Mouse (Mus musculus): ENCODE data around the gene Prss50. TPM values are rescaled to one million over a fixed set of nuclear protein-coding genes. Genes with fewer than 3 reads are reported as not detected.

Gene Prss50
- polyA plus RNA-seq, 1 experiment from 2014 or later, result 0.33 TPM

DNA sequence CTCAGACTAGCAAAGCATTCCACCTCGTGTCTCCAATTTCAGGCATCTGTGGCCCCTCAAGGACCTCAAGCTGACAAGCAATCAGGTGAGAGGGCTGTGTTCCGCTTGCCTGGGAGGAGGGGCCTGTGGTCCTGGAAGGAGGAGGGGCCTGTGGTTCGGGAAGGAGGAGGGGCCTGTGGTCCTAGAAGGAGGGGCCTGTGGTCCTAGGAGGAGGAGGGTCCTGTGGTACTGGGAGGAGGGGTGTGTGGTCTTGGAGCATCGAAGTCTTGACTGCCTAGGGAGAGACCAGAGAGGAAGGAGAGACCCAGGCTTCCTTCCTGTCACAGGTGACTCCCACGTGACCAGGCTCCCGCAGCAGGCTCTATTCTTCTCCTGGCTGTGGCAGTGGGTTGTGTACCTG, 38.8 kb downstream of the Prss50 start:
- Histone ChIP-seq H3K9ac (ENCODE audit: low read depth, low read length) (no peak overlapping the region), H3K27me3 (ENCODE audit: insufficient read depth, low read length) (no peaks in the 10 kb centered on the region), H3K4me1 (replicated peaks; ENCODE audit: insufficient read depth, low read length) (peaks cover 6% of the 10 kb centered on the region), H3K4me3 (replicated peaks; ENCODE audit: low read depth, low read length) (no peak overlapping the region), H3K27ac (no peak overlapping the region), H3K36me3 (ENCODE audit: insufficient read depth, low read length) (0 out of 2 replicates have a peak, but pooled peaks cover 5% of the 10 kb centered on the region), H3K4me2 (ENCODE audit: low read length) (peak overlapping the region; percentile 37), H3K9me3 (replicated peaks; ENCODE audit: low read length) (no peaks in the 10 kb centered on the region)
- ATAC-seq (replicated peaks; ENCODE audit: low FRiP score, low read depth), result peak; percentile 27
- no peak for TF ChIP-seq CTCF (IDR thresholded peaks at IDR 0.05; ENCODE audit: low read depth)
- 8% methylated on average over 6 of the region's 6 CpGs for WGBS
- DNase-seq (ENCODE audit: low spot score), result peak; percentile 19

DNA sequence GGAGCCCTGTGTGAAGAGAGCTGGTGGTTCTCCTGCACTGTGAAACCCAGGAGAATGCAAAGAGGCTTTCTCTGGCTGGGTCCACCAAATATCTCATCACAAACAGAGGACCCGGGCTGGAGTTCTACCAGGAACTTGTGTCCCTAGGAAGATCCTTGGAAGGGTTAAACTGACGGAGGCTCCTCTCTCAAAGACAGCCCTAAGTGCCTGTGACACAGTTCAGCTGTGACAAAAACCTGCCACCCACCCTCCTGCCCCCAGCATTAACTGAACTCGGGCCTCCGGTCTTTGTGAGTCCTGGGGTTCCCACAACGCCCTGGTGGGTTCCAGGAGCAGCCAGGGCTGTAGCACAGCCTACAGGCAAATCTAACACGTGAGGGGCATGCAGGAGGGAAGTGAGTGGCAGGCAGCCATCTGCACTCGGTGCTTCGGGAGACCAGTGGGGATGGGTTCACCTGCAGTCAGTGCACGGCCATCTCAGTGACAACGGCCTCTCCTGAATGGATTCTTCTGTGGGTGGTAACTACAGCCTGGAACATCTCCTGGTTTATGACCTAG, 41.8 kb downstream of the Prss50 start:
- no peaks in the 10 kb centered on the region for H3K27me3 ChIP-seq (ENCODE audit: insufficient read depth, low read length)
- ATAC-seq (replicated peaks; ENCODE audit: low FRiP score, low read depth), result no peak

DNA sequence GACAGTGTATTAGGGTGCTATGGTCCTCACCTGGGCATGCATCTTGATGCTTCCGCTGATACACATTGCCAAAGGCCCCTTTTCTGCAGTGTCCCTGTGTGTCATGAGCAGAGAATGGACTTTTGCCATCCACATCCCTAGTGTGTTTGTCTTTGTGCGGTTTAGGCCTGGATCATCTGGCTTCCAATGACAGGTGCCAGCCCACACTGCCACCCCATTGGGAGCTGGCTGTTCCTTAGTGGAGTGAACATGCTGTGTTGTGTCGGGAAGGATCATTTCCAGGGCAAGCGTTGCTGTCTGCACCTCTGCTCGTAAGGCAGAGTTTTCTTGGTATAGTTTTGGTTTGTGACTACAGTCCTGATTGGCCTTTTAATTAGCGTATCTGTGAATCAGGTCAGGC, 43.4 kb downstream of the Prss50 start:
- Histone ChIP-seq H3K4me1 (replicated peaks; ENCODE audit: insufficient read depth, low read length) (peaks cover 4% of the 10 kb centered on the region), H3K9me3 (replicated peaks; ENCODE audit: low read length) (no peaks in the 10 kb centered on the region), H3K36me3 (ENCODE audit: insufficient read depth, low read length) (0 out of 2 replicates have a peak, but pooled peaks cover 5% of the 10 kb centered on the region), H3K27ac (no peak overlapping the region), H3K4me2 (ENCODE audit: low read length) (no peak overlapping the region), H3K9ac (ENCODE audit: low read depth, low read length) (no peak overlapping the region), H3K27me3 (ENCODE audit: insufficient read depth, low read length) (no peaks in the 10 kb centered on the region), H3K4me3 (replicated peaks; ENCODE audit: low read depth, low read length) (no peak overlapping the region)
- 94% methylated on average over 6 of the region's 6 CpGs for WGBS
- TF ChIP-seq CTCF (IDR thresholded peaks at IDR 0.05; ENCODE audit: low read depth), result no peak
- no peak for ATAC-seq (replicated peaks; ENCODE audit: low FRiP score, low read depth)
- DNase-seq (ENCODE audit: low spot score), result no peak

More for the DNA sequence above, 41.8 kb downstream of the Prss50 start:
- Histone ChIP-seq H3K27ac (no peak overlapping the region), H3K4me2 (ENCODE audit: low read length) (no peak overlapping the region), H3K4me1 (replicated peaks; ENCODE audit: insufficient read depth, low read length) (peaks cover 6% of the 10 kb centered on the region), H3K9ac (ENCODE audit: low read depth, low read length) (no peak overlapping the region), H3K9me3 (replicated peaks; ENCODE audit: low read length) (no peaks in the 10 kb centered on the region), H3K36me3 (ENCODE audit: insufficient read depth, low read length) (0 out of 2 replicates have a peak, but pooled peaks cover 5% of the 10 kb centered on the region), H3K4me3 (replicated peaks; ENCODE audit: low read depth, low read length) (no peak overlapping the region)
- WGBS, result 44% methylated on average over 10 of the region's 10 CpGs
- TF ChIP-seq CTCF (IDR thresholded peaks at IDR 0.05; ENCODE audit: low read depth), result no peak
- DNase-seq (ENCODE audit: low spot score), result no peak

DNA sequence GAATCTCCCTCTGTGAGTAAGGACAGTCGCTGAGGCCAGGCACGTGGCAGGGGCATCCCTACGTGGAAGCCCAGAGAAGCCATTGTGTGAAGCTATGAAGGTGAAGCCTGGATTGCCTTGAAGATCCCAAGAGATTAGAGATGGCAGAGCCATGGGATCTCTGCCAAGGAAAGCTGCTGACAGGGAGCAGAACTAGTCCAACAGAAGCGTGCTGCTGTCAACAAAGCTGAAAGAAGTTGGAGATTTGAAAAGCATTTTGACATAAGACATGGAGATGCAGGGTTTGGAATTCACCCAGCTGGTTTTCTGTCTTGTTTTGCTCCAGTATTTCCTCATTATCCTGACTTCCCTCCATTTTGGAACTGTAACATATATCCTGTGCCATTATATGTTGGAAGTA, 44.5 kb downstream of the Prss50 start:
- Histone ChIP-seq H3K4me1 (replicated peaks; ENCODE audit: insufficient read depth, low read length) (no peaks in the 10 kb centered on the region), H3K4me2 (ENCODE audit: low read length) (no peak overlapping the region), H3K9ac (ENCODE audit: low read depth, low read length) (no peak overlapping the region), H3K27me3 (ENCODE audit: insufficient read depth, low read length) (no peaks in the 10 kb centered on the region), H3K36me3 (ENCODE audit: insufficient read depth, low read length) (0 out of 2 replicates have a peak, but pooled peaks cover 5% of the 10 kb centered on the region), H3K4me3 (replicated peaks; ENCODE audit: low read depth, low read length) (no peak overlapping the region), H3K27ac (no peak overlapping the region), H3K9me3 (replicated peaks; ENCODE audit: low read length) (no peaks in the 10 kb centered on the region)
- 84% methylated on average over 4 of the region's 4 CpGs for WGBS
- no peak for TF ChIP-seq CTCF (IDR thresholded peaks at IDR 0.05; ENCODE audit: low read depth)
- ATAC-seq (replicated peaks; ENCODE audit: low FRiP score, low read depth) (no peak), DNase-seq (ENCODE audit: low spot score) (no peak)

DNA sequence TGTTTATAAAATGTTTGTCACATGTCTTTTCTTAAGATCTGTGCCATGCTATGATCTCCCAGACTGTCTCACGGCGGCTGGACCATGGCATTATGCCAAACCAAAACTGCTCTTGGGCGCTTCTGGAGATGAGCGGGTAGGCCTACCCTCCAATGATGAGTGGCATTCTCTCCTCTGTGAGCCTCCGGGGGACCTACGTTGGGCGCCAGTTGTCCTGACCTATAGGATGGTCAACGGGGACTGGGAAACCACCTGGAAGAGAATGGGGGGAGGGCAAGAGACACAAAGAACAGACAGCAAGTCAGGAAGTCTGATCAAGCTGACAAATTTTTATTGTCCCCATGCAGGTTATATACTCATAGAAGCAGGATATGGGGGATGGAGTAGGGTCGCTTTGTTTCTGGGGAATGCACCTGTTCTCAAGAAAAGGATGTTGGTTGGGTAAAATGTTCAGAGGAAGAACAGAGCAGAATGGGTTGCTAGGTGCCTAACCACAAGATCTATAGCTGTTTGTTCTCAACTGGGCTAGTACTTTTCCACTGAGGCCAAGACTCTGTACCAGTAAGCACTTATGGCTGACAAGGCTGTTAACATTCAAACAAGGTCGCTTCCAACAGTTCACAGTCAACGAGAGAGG, 49.6 kb downstream of the Prss50 start:
- no peak for TF ChIP-seq CTCF (IDR thresholded peaks at IDR 0.05; ENCODE audit: low read depth)
- DNase-seq (ENCODE audit: low spot score) (no peak), ATAC-seq (replicated peaks; ENCODE audit: low FRiP score, low read depth) (no peak)
- no peaks in the 10 kb centered on the region for H3K9me3 ChIP-seq (replicated peaks; ENCODE audit: low read length)
- H3K4me1 ChIP-seq (replicated peaks; ENCODE audit: insufficient read depth, low read length), result no peaks in the 10 kb centered on the region
- no peak overlapping the region for H3K4me3 ChIP-seq (replicated peaks; ENCODE audit: low read depth, low read length)
- WGBS, result 92% methylated on average over 11 of the region's 11 CpGs
- H3K36me3 ChIP-seq (ENCODE audit: insufficient read depth, low read length), result no peaks in the 10 kb centered on the region
- no peak overlapping the region for H3K4me2 ChIP-seq (ENCODE audit: low read length)
- no peak overlapping the region for H3K9ac ChIP-seq (ENCODE audit: low read depth, low read length)
- H3K27me3 ChIP-seq (ENCODE audit: insufficient read depth, low read length), result no peaks in the 10 kb centered on the region
- no peak overlapping the region for H3K27ac ChIP-seq

DNA sequence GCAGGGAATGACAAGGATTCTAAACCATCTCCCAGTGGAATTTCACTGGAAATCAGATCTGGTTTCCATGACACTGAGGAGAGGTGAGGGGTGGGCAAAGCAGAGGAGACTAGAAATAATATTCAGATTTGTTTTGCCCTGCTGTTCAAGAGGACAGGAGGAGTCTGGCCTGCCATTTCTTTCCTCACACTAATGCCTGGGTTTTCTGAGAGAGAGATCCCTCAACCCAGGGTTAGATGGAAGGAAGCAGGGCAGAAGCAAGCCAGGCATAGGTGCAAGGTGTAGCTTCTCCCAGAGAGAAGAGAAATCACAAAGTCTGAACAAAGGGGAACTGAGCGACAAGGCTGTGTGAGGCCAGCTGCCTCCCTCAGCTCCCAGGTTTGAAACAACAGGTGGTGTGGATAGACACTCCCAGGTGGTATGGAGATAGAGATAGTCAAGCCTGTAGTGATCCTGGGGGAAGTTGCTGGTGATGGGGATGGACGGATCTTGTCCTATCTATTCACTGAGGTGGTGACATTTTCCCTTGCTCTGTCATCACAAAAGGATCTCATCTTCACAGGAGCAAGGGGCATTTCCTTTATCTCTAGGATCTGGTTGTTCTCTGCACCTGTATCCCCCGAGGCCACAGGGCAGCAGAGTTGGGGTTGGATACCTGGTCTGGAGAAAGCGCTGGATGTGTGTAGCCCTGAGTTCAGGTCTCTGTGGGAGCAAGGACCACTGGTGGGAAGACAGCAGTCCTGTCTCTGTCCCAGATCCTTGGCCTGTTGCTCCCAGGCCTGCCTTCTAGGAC, 50.3 kb downstream of the Prss50 start:
- DNase-seq (ENCODE audit: low spot score), result no peak
- no peak for ATAC-seq (replicated peaks; ENCODE audit: low FRiP score, low read depth)
- Histone ChIP-seq H3K9me3 (replicated peaks; ENCODE audit: low read length) (no peaks in the 10 kb centered on the region), H3K9ac (ENCODE audit: low read depth, low read length) (no peak overlapping the region), H3K4me2 (ENCODE audit: low read length) (no peak overlapping the region), H3K27me3 (ENCODE audit: insufficient read depth, low read length) (no peaks in the 10 kb centered on the region), H3K36me3 (ENCODE audit: insufficient read depth, low read length) (no peaks in the 10 kb centered on the region), H3K4me3 (replicated peaks; ENCODE audit: low read depth, low read length) (no peak overlapping the region), H3K27ac (no peak overlapping the region), H3K4me1 (replicated peaks; ENCODE audit: insufficient read depth, low read length) (no peaks in the 10 kb centered on the region)
- no peak for TF ChIP-seq CTCF (IDR thresholded peaks at IDR 0.05; ENCODE audit: low read depth)
- 89% methylated on average over 4 of the region's 4 CpGs for WGBS

All from kidney, postnatal 0 days (tissue).